Mouse (Mus musculus) embryo, embryonic 10 days (tissue): Measurements from ENCODE around the gene Fam13c.

Experiments used
- DNase-seq: peaks from one replicate; pipeline ENCODE4 v3.0.0-alpha.2; 2015; ENCODE audit warnings: low spot score

Fam13c gene

GRCm38 (mm10) chr10:70520143-70521131, 80.2 kb downstream of the Fam13c start:
- DNase-seq, result peak; percentile 79

GRCm38 (mm10) chr10:70521379-70521778, 81.1 kb downstream of the Fam13c start:
- DNase-seq, result peak; percentile 25

GRCm38 (mm10) chr10:70530185-70530823, 90.0 kb downstream of the Fam13c start:
- DNase-seq, result no peak

- DNase-seq, result no peak
Measured at GRCm38 (mm10) chr10:70532249-70532648, 92.0 kb downstream of the Fam13c start.

- no peak for DNase-seq
Measured at GRCm38 (mm10) chr10:70533301-70533781, 93.1 kb downstream of the Fam13c start.

GRCm38 (mm10) chr10:70533986-70534385, 93.7 kb downstream of the Fam13c start:
- DNase-seq, result no peak

- DNase-seq, result no peak
Measured at GRCm38 (mm10) chr10:70534571-70534970, 94.3 kb downstream of the Fam13c start.

GRCm38 (mm10) chr10:70535401-70535800, 95.1 kb downstream of the Fam13c start:
- peak; percentile 18 for DNase-seq

GRCm38 (mm10) chr10:70537694-70538093, 97.4 kb downstream of the Fam13c start:
- no peak for DNase-seq

GRCm38 (mm10) chr10:70539251-70539650, 99.0 kb downstream of the Fam13c start:
- DNase-seq, result no peak

GRCm38 (mm10) chr10:70540456-70541195, 100.3 kb downstream of the Fam13c start:
- peak; percentile 65 for DNase-seq

GRCm38 (mm10) chr10:70542857-70543256, 102.6 kb downstream of the Fam13c start:
- no peak for DNase-seq

GRCm38 (mm10) chr10:70552531-70552930, 112.2 kb downstream of the Fam13c start:
- DNase-seq, result no peak

GRCm38 (mm10) chr10:70563636-70564035, 123.4 kb downstream of the Fam13c start:
- peak; percentile 52 for DNase-seq

GRCm38 (mm10) chr10:70581556-70582211, 141.4 kb downstream of the Fam13c start:
- DNase-seq, result no peak

GRCm38 (mm10) chr10:70584171-70584570, 143.9 kb downstream of the Fam13c start:
- DNase-seq, result no peak

GRCm38 (mm10) chr10:70586876-70587405, 146.7 kb downstream of the Fam13c start:
- no peak for DNase-seq

- DNase-seq, result peak; percentile 48
Measured at GRCm38 (mm10) chr10:70594007-70594406, 153.7 kb downstream of the Fam13c start.

GRCm38 (mm10) chr10:70598081-70598515, 157.8 kb downstream of the Fam13c start:
- DNase-seq, result peak; percentile 82

GRCm38 (mm10) chr10:70598516-70599125, 158.3 kb downstream of the Fam13c start:
- DNase-seq, result no peak
